Mouse (Mus musculus): ENCODE measurements around the gene Oosp2.

DNA sequence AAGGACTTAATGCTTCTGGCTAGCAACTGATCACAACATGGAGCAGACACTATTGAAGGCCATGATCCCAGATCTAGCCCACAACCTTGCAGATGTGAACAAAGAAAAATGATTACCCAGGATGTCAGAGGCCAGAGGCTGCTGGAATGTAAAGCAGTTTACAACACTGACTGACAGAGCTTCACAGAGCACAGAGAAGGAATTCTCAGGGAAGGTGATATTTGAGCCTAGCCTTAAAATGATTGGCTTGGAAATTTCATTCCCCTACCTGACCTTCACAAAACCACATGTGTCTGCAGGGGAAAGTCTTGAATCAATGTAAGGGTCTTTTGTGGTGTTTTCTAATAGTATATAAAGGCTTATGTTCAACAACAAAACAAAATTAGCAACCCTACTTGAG lies 35.6 kb downstream of the Oosp2 start:
- TF ChIP-seq CTCF (IDR thresholded peaks at IDR 0.05; ENCODE audit: low read depth), result no peak
- TF ChIP-seq EP300 (IDR thresholded peaks at IDR 0.05; ENCODE audit: low read depth), result no peak
